Mouse (Mus musculus): Measurements from ENCODE around the gene Tox3. TPM values are rescaled to one million over a fixed set of nuclear protein-coding genes. Genes with fewer than 3 reads are reported as not detected.

Tox3 gene
- polyA plus RNA-seq, 1 experiment = not detected

DNA sequence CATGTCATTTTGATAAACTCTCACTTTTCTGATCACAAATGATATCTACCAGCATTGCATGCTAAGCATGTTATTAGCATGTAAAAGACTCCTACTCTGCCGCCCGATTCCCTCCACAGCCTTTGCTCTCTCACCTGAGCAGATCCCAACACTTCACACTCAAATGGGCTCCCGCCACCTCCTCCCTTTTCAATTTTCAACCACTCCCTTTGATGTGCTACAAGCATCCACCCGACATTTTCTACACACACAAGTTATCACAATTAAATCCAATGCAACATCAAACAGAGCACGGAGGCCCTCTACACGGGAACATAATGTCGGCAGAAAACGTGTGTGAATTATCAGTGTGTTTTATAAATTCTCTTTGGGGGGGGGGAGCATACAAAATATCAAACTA, 81.9 kb downstream of the Tox3 start:
- no peak for TF ChIP-seq POLR2A (IDR thresholded peaks at IDR 0.05; ENCODE audit: insufficient read depth, low read depth, low read length)
- WGBS = 83% methylated on average over 8 of the region's 8 CpGs
- Histone ChIP-seq H3K4me3 (ENCODE audit: insufficient read depth, low read depth, low read length) (no peak overlapping the region), H3K27ac (ENCODE audit: insufficient read depth, low read depth, low read length) (no peak overlapping the region), H3K4me1 (ENCODE audit: control insufficient read depth, insufficient read depth, low read length) (no peaks in the 10 kb centered on the region; the same call in 1 of the 2 replicates)

- WGBS = 43% methylated on average over 11 of the region's 11 CpGs
- TF ChIP-seq CTCF (IDR thresholded peaks at IDR 0.05; ENCODE audit: insufficient read depth, low read depth, low read length) = no peak
- no peak for TF ChIP-seq POLR2A (IDR thresholded peaks at IDR 0.05; ENCODE audit: insufficient read depth, low read depth, low read length)
- Histone ChIP-seq H3K4me3 (ENCODE audit: insufficient read depth, low read depth, low read length) (no peak overlapping the region), H3K27ac (ENCODE audit: insufficient read depth, low read depth, low read length) (peak overlapping the region; percentile 39; the same call in 1 of the 2 replicates), H3K4me1 (ENCODE audit: control insufficient read depth, insufficient read depth, low read length) (0 out of 2 replicates have a peak, but pooled peaks cover 2% of the 10 kb centered on the region)
These were observed 93.8 kb downstream of the Tox3 start for GRCm38 (mm10) chr8:90254158-90254867.

- Histone ChIP-seq H3K4me1 (ENCODE audit: control insufficient read depth, insufficient read depth, low read length) (peaks cover 2% of the 10 kb centered on the region; the same call in 1 of the 2 replicates), H3K27ac (ENCODE audit: insufficient read depth, low read depth, low read length) (no peak overlapping the region), H3K4me3 (ENCODE audit: insufficient read depth, low read depth, low read length) (no peak overlapping the region)
- no peak for TF ChIP-seq CTCF (IDR thresholded peaks at IDR 0.05; ENCODE audit: insufficient read depth, low read depth, low read length)
- TF ChIP-seq POLR2A (IDR thresholded peaks at IDR 0.05; ENCODE audit: insufficient read depth, low read depth, low read length) = no peak
- 91% methylated on average over 8 of the region's 8 CpGs for WGBS
These were observed 101.8 kb downstream of the Tox3 start for GRCm38 (mm10) chr8:90246357-90246756.

GRCm38 (mm10) chr8:90245828-90246227, 102.3 kb downstream of the Tox3 start:
- WGBS = 88% methylated on average over 3 of the region's 3 CpGs
- peaks cover 2% of the 10 kb centered on the region; the same call in 1 of the 2 replicates for H3K4me1 ChIP-seq (ENCODE audit: control insufficient read depth, insufficient read depth, low read length)
- H3K27ac ChIP-seq (ENCODE audit: insufficient read depth, low read depth, low read length) = no peak overlapping the region
- H3K4me3 ChIP-seq (ENCODE audit: insufficient read depth, low read depth, low read length) = no peak overlapping the region
- TF ChIP-seq CTCF (IDR thresholded peaks at IDR 0.05; ENCODE audit: insufficient read depth, low read depth, low read length) (no peak), POLR2A (IDR thresholded peaks at IDR 0.05; ENCODE audit: insufficient read depth, low read depth, low read length) (no peak)

DNA sequence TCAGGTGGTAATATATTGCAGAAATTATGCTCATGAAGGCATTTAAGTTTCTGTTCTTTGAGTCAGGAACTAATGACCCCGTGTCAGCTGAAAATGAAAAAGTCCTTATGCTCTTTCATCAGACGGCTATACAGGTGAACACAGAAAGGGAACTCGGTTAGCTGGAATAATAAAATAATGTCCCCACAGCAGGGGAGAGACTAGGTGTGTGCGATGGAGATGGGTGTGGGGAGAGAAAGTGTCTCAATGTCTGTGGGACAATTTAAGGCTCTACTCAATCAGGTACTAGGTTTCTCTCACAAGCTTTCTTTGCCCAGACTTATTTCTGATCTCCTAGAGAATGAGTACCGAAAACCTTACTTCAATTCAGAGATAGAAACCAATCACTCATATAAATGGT, 103.0 kb downstream of the Tox3 start:
- no peak overlapping the region for H3K27ac ChIP-seq (ENCODE audit: insufficient read depth, low read depth, low read length)
- WGBS = 69% methylated on average over 5 of the region's 5 CpGs
- no peak overlapping the region for H3K4me3 ChIP-seq (ENCODE audit: insufficient read depth, low read depth, low read length)
- TF ChIP-seq POLR2A (IDR thresholded peaks at IDR 0.05; ENCODE audit: insufficient read depth, low read depth, low read length) = no peak
- TF ChIP-seq CTCF (IDR thresholded peaks at IDR 0.05; ENCODE audit: insufficient read depth, low read depth, low read length) = no peak
- H3K4me1 ChIP-seq (ENCODE audit: control insufficient read depth, insufficient read depth, low read length) = peaks cover 2% of the 10 kb centered on the region; the same call in 1 of the 2 replicates

- peaks cover 2% of the 10 kb centered on the region; the same call in 1 of the 2 replicates for H3K4me1 ChIP-seq (ENCODE audit: control insufficient read depth, insufficient read depth, low read length)
- H3K27ac ChIP-seq (ENCODE audit: insufficient read depth, low read depth, low read length) = no peak overlapping the region
- TF ChIP-seq POLR2A (IDR thresholded peaks at IDR 0.05; ENCODE audit: insufficient read depth, low read depth, low read length) (no peak), CTCF (IDR thresholded peaks at IDR 0.05; ENCODE audit: insufficient read depth, low read depth, low read length) (no peak)
- 49% methylated on average over 10 of the region's 10 CpGs for WGBS
- H3K4me3 ChIP-seq (ENCODE audit: insufficient read depth, low read depth, low read length) = no peak overlapping the region
These were observed 103.5 kb downstream of the Tox3 start for GRCm38 (mm10) chr8:90244458-90245145.

- TF ChIP-seq POLR2A (IDR thresholded peaks at IDR 0.05; ENCODE audit: insufficient read depth, low read depth, low read length) (no peak), CTCF (IDR thresholded peaks at IDR 0.05; ENCODE audit: insufficient read depth, low read depth, low read length) (no peak)
- 93% methylated on average over 5 of the region's 5 CpGs for WGBS
- peaks cover 2% of the 10 kb centered on the region; the same call in 1 of the 2 replicates for H3K4me1 ChIP-seq (ENCODE audit: control insufficient read depth, insufficient read depth, low read length)
- no peak overlapping the region for H3K4me3 ChIP-seq (ENCODE audit: insufficient read depth, low read depth, low read length)
- H3K27ac ChIP-seq (ENCODE audit: insufficient read depth, low read depth, low read length) = no peak overlapping the region
These were observed 104.2 kb downstream of the Tox3 start for GRCm38 (mm10) chr8:90243957-90244356.

DNA sequence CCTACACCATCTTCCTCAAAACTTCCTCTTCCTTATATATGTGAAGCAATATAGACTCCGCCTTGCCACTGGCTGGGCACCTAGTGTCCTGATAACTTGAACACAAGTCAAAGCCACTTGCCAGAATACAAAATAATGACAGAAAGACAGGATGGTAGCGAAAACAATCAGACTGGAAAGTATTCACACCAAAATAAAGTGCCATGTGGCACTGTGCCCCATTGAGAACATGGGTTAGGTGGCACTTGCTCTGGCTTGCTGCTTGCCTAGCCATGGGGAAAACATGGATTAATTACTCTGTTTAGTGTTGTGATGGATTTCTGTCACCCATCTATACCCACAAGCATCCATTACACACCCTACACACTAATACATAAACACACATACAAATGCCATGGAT, 105.8 kb downstream of the Tox3 start:
- Histone ChIP-seq H3K4me1 (ENCODE audit: control insufficient read depth, insufficient read depth, low read length) (no peaks in the 10 kb centered on the region), H3K4me3 (ENCODE audit: insufficient read depth, low read depth, low read length) (no peak overlapping the region), H3K27ac (ENCODE audit: insufficient read depth, low read depth, low read length) (no peak overlapping the region)
- TF ChIP-seq CTCF (IDR thresholded peaks at IDR 0.05; ENCODE audit: insufficient read depth, low read depth, low read length) (no peak), POLR2A (IDR thresholded peaks at IDR 0.05; ENCODE audit: insufficient read depth, low read depth, low read length) (no peak)
- 91% methylated on average over 2 of the region's 2 CpGs for WGBS

GRCm38 (mm10) chr8:90241461-90241860, 106.7 kb downstream of the Tox3 start:
- no peak for TF ChIP-seq CTCF (IDR thresholded peaks at IDR 0.05; ENCODE audit: insufficient read depth, low read depth, low read length)
- no peak for TF ChIP-seq POLR2A (IDR thresholded peaks at IDR 0.05; ENCODE audit: insufficient read depth, low read depth, low read length)
- no peak overlapping the region for H3K4me3 ChIP-seq (ENCODE audit: insufficient read depth, low read depth, low read length)
- H3K27ac ChIP-seq (ENCODE audit: insufficient read depth, low read depth, low read length) = no peak overlapping the region
- 72% methylated on average over 4 of the region's 4 CpGs for WGBS
- H3K4me1 ChIP-seq (ENCODE audit: control insufficient read depth, insufficient read depth, low read length) = no peaks in the 10 kb centered on the region
